Mouse (Mus musculus): ENCODE results near the gene Kcna2. TPM values are rescaled to one million over a fixed set of nuclear protein-coding genes. Genes with fewer than 3 reads are reported as not detected.

Gene Kcna2
- polyA plus RNA-seq, 1 experiment: 0.15 TPM

DNA sequence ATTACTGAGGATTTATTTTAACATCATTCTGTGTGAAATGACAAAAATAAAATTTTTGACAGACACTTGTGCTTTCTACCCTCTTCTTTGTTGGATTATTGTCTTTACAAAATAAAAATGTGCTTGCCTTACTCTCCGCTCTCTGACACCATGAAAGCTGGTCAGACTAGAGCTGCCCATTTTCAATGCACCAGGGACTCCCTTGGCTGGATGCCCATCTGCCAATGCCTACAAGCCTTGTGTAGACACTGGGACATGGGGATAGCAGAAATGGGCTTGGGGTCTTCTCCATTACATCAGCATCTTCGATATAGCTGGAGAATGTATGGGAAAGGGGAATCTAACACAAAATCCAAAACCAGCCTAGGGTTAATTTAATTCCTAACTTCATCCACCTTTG lies 14.0 kb downstream of the Kcna2 start:
- no peak overlapping the region for H3K4me3 ChIP-seq (ENCODE audit: low read depth, low read length)

DNA sequence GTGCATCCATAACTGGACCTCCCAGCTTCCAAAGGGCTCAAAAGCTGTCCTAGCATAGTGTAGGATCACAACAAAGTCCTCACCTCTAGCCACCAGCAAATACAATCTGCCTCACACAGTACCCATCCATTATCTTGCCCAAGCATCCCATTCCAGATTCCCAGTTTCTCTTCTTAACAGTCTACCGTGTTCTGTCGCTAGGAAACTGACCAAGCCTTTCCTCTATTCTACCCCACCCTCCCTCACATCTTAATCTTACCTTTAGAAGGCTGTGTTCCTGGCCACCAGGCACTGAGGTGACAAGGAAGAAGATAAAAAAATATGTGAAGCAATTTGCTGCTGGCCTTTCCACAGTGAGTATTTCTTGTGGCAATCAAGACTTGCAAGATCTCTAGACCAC lies 14.8 kb downstream of the Kcna2 start:
- Histone ChIP-seq H3K9ac (ENCODE audit: low read depth, poor library complexity, severe bottlenecking) (no peak overlapping the region), H3K36me3 (ENCODE audit: control insufficient read depth, insufficient read depth, low read length, poor library complexity, severe bottlenecking) (no peaks in the 10 kb centered on the region), H3K4me1 (ENCODE audit: control insufficient read depth, insufficient read depth, low read length) (no peaks in the 10 kb centered on the region), H3K27ac (ENCODE audit: insufficient read depth, low read length) (no peak overlapping the region), H3K4me3 (ENCODE audit: low read depth, low read length) (no peak overlapping the region), H3K9me3 (replicated peaks; ENCODE audit: control insufficient read depth, insufficient read depth, low read length, poor library complexity, severe bottlenecking) (no peaks in the 10 kb centered on the region), H3K27me3 (ENCODE audit: control insufficient read depth, insufficient read depth, low read length, poor library complexity, severe bottlenecking) (no peaks in the 10 kb centered on the region)
- TF ChIP-seq CTCF (IDR thresholded peaks at IDR 0.05; ENCODE audit: low read depth, low read length): no peak
- TF ChIP-seq EP300 (IDR thresholded peaks at IDR 0.05; ENCODE audit: insufficient read depth, low read depth, low read length): no peak
- TF ChIP-seq POLR2A (IDR thresholded peaks at IDR 0.05; ENCODE audit: insufficient read depth, low read length): no peak

More for the DNA sequence above, 14.0 kb downstream of the Kcna2 start:
- Histone ChIP-seq H3K9me3 (replicated peaks; ENCODE audit: control insufficient read depth, insufficient read depth, low read length, poor library complexity, severe bottlenecking) (no peaks in the 10 kb centered on the region), H3K36me3 (ENCODE audit: control insufficient read depth, insufficient read depth, low read length, poor library complexity, severe bottlenecking) (no peaks in the 10 kb centered on the region), H3K4me1 (ENCODE audit: control insufficient read depth, insufficient read depth, low read length) (no peaks in the 10 kb centered on the region), H3K9ac (ENCODE audit: low read depth, poor library complexity, severe bottlenecking) (no peak overlapping the region), H3K27me3 (ENCODE audit: control insufficient read depth, insufficient read depth, low read length, poor library complexity, severe bottlenecking) (no peaks in the 10 kb centered on the region), H3K27ac (ENCODE audit: insufficient read depth, low read length) (no peak overlapping the region)
- no peak for TF ChIP-seq POLR2A (IDR thresholded peaks at IDR 0.05; ENCODE audit: insufficient read depth, low read length)
- no peak for TF ChIP-seq CTCF (IDR thresholded peaks at IDR 0.05; ENCODE audit: low read depth, low read length)

DNA sequence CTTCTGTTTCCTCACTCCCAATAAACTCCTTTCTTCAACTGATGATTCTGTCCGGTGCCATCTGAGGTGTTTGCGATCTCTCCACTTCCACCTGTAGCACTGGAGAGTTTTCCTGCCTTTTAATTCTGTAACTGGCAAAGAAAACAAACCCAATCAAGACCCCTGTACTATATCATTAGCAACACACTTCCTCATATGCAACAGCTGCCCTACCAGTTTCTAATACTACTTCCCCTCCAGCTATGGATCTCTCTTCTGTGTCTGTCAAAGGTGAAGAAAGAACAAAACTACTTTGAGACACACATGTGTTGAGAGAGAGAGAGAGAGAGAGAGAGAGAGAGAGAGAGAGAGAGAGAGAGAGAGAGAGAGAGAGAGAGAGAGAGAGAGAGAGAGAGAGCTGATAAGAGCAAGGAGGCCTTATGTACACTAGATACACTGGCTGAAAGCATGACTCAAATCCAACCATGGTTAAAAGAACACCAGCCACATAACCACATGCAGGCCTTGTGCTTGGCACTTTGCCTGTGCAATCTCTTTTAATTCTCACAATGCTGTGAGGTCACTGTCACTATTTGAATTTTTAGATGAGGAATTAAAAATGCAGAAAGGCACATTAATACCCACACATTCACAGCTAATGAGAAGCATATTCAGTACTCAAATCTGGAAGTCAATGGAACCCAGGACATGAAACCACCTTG lies 19.1 kb downstream of the Kcna2 start:
- TF ChIP-seq POLR2A (IDR thresholded peaks at IDR 0.05; ENCODE audit: insufficient read depth, low read length) (no peak), CTCF (IDR thresholded peaks at IDR 0.05; ENCODE audit: low read depth, low read length) (no peak), EP300 (IDR thresholded peaks at IDR 0.05; ENCODE audit: insufficient read depth, low read depth, low read length) (no peak)
- H3K9me3 ChIP-seq (replicated peaks; ENCODE audit: control insufficient read depth, insufficient read depth, low read length, poor library complexity, severe bottlenecking): no peaks in the 10 kb centered on the region
- H3K27ac ChIP-seq (ENCODE audit: insufficient read depth, low read length): no peak overlapping the region
- no peaks in the 10 kb centered on the region for H3K27me3 ChIP-seq (ENCODE audit: control insufficient read depth, insufficient read depth, low read length, poor library complexity, severe bottlenecking)
- no peak overlapping the region for H3K9ac ChIP-seq (ENCODE audit: low read depth, poor library complexity, severe bottlenecking)
- no peak overlapping the region for H3K4me3 ChIP-seq (ENCODE audit: low read depth, low read length)
- H3K4me1 ChIP-seq (ENCODE audit: control insufficient read depth, insufficient read depth, low read length): no peaks in the 10 kb centered on the region
- H3K36me3 ChIP-seq (ENCODE audit: control insufficient read depth, insufficient read depth, low read length, poor library complexity, severe bottlenecking): no peaks in the 10 kb centered on the region

DNA sequence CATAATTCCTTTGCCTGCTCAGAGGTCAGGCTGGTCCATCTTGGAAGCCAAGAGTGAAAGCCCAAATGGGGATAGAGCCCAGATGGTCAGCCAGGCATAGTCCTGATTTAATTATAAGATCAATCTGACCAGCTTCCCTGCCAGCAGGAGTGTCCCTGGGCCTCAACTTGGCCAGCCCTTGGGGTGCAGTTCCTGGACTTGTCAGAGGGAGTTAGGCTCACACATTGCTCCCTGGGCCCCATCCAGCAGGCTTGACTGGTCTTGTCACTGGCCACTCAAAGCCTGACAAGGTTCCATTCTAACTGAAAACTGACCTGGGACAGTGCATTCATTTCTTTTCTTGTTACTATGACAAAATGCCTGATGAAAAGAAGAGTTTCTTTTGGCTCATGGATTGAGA lies 21.4 kb downstream of the Kcna2 start:
- Histone ChIP-seq H3K27ac (ENCODE audit: insufficient read depth, low read length) (no peak overlapping the region), H3K9ac (ENCODE audit: low read depth, poor library complexity, severe bottlenecking) (no peak overlapping the region), H3K4me3 (ENCODE audit: low read depth, low read length) (no peak overlapping the region), H3K27me3 (ENCODE audit: control insufficient read depth, insufficient read depth, low read length, poor library complexity, severe bottlenecking) (no peaks in the 10 kb centered on the region), H3K9me3 (replicated peaks; ENCODE audit: control insufficient read depth, insufficient read depth, low read length, poor library complexity, severe bottlenecking) (no peaks in the 10 kb centered on the region), H3K4me1 (ENCODE audit: control insufficient read depth, insufficient read depth, low read length) (no peaks in the 10 kb centered on the region), H3K36me3 (ENCODE audit: control insufficient read depth, insufficient read depth, low read length, poor library complexity, severe bottlenecking) (no peaks in the 10 kb centered on the region)
- no peak for TF ChIP-seq CTCF (IDR thresholded peaks at IDR 0.05; ENCODE audit: low read depth, low read length)
- TF ChIP-seq EP300 (IDR thresholded peaks at IDR 0.05; ENCODE audit: insufficient read depth, low read depth, low read length): no peak

DNA sequence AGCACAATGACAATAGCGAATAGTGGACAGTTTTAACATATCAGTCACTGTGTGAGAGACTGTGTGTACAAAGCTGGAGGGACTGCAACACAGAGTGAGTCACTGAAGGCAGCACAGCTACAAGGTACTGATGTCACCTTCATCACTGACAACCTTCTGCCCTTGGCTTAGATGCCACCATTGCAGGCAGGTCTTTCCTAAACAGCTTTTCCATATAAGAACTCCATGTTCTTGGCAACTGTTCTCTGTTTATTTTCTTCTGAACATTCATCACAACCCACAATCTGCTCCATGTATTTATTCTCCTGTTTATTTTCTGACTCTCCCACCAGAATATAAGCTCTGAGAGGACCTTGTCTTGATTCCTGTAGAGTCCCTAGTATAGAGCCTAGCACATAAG lies 26.7 kb downstream of the Kcna2 start:
- H3K4me3 ChIP-seq (ENCODE audit: low read depth, low read length): no peak overlapping the region
- no peaks in the 10 kb centered on the region for H3K27me3 ChIP-seq (ENCODE audit: control insufficient read depth, insufficient read depth, low read length, poor library complexity, severe bottlenecking)
- H3K9me3 ChIP-seq (replicated peaks; ENCODE audit: control insufficient read depth, insufficient read depth, low read length, poor library complexity, severe bottlenecking): no peaks in the 10 kb centered on the region
- no peaks in the 10 kb centered on the region for H3K36me3 ChIP-seq (ENCODE audit: control insufficient read depth, insufficient read depth, low read length, poor library complexity, severe bottlenecking)
- no peak for TF ChIP-seq EP300 (IDR thresholded peaks at IDR 0.05; ENCODE audit: insufficient read depth, low read depth, low read length)
- no peak for TF ChIP-seq CTCF (IDR thresholded peaks at IDR 0.05; ENCODE audit: low read depth, low read length)
- no peak for TF ChIP-seq POLR2A (IDR thresholded peaks at IDR 0.05; ENCODE audit: insufficient read depth, low read length)
- no peak overlapping the region for H3K27ac ChIP-seq (ENCODE audit: insufficient read depth, low read length)
- no peaks in the 10 kb centered on the region for H3K4me1 ChIP-seq (ENCODE audit: control insufficient read depth, insufficient read depth, low read length)
- H3K9ac ChIP-seq (ENCODE audit: low read depth, poor library complexity, severe bottlenecking): no peak overlapping the region

GRCm38 (mm10) chr3:107128421-107128820 lies 27.5 kb downstream of the Kcna2 start:
- H3K36me3 ChIP-seq (ENCODE audit: control insufficient read depth, insufficient read depth, low read length, poor library complexity, severe bottlenecking): no peaks in the 10 kb centered on the region
- no peaks in the 10 kb centered on the region for H3K4me1 ChIP-seq (ENCODE audit: control insufficient read depth, insufficient read depth, low read length)
- TF ChIP-seq POLR2A (IDR thresholded peaks at IDR 0.05; ENCODE audit: insufficient read depth, low read length): no peak
- no peak overlapping the region for H3K4me3 ChIP-seq (ENCODE audit: low read depth, low read length)
- no peak overlapping the region for H3K27ac ChIP-seq (ENCODE audit: insufficient read depth, low read length)
- no peaks in the 10 kb centered on the region for H3K27me3 ChIP-seq (ENCODE audit: control insufficient read depth, insufficient read depth, low read length, poor library complexity, severe bottlenecking)
- no peak overlapping the region for H3K9ac ChIP-seq (ENCODE audit: low read depth, poor library complexity, severe bottlenecking)
- no peaks in the 10 kb centered on the region for H3K9me3 ChIP-seq (replicated peaks; ENCODE audit: control insufficient read depth, insufficient read depth, low read length, poor library complexity, severe bottlenecking)

Data from ES-Bruce4 (cell line).